Mouse (Mus musculus): Measurements from ENCODE around the gene Nfyb. TPM values are rescaled to one million over a fixed set of nuclear protein-coding genes. Genes with fewer than 3 reads are reported as not detected.

Gene Nfyb
- total and polyA plus RNA-seq, 3 experiments: 24.0 to 39.6 (median 26.6) TPM

DNA sequence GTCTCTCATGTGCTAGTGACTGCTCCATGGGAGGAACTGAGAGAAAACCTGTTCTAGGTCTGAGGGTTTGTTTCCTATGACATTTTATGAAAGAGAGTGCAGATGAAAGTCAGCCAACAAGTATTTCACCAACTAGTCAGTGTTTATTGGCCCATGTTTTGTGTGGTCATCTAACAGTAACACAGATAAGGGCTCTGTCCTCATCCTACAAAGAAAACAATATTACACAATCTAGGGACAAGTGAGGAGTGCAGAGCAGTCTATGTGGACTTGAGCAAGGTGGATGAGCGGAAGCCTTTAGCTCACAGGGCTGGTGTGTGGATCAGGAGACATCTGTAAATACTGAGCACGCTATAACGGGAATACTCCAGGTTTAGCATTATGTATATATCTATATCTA, 5.1 kb downstream of the Nfyb start:
- no peaks in the 10 kb centered on the region for H3K27me3 ChIP-seq (replicated peaks)
- no peak overlapping the region for H3K27ac ChIP-seq (ENCODE audit: insufficient read depth, low read depth)
- peaks cover 6 to 37% of the 10 kb centered on the region in 2 experiments; a peak in 3 of 4 replicates for H3K4me1 ChIP-seq (ENCODE audit: control insufficient read depth in 1 of 2, insufficient read depth in 2 of 2)
- peaks cover 49% of the 10 kb centered on the region for H3K79me2 ChIP-seq (replicated peaks; ENCODE audit: control insufficient read depth, extremely low read depth, insufficient read depth, poor library complexity, severe bottlenecking)
- TF ChIP-seq POLR2AphosphoS2 (IDR thresholded peaks at IDR 0.05; ENCODE audit: low read depth, low read length) (no peak), CHD1 (IDR thresholded peaks at IDR 0.05; ENCODE audit: low read depth, low read length) (no peak), MAZ (IDR thresholded peaks at IDR 0.05; ENCODE audit: low read depth, low read length) (no peak), NELFE (IDR thresholded peaks at IDR 0.05; ENCODE audit: low read depth, low read length) (no peak), ZNF384 (IDR thresholded peaks at IDR 0.05; ENCODE audit: low read depth, low read length) (no peak), POLR2A (IDR thresholded peaks at IDR 0.05; ENCODE audit: low read depth, low read length) (no peak), E2F4 (IDR thresholded peaks at IDR 0.05; ENCODE audit: insufficient replicate concordance, low read depth, low read length) (no peak), GABPA (IDR thresholded peaks at IDR 0.05; ENCODE audit: insufficient replicate concordance, low read depth, low read length) (no peak), TCF12 (IDR thresholded peaks at IDR 0.05; ENCODE audit: low read depth, low read length) (no peak), CHD2 (IDR thresholded peaks at IDR 0.05; ENCODE audit: low read length) (no peak), MYC (IDR thresholded peaks at IDR 0.05; ENCODE audit: low read depth, low read length) (no peak), MAX (IDR thresholded peaks at IDR 0.05; ENCODE audit: low read length) (no peak), PAX5 (IDR thresholded peaks at IDR 0.05; ENCODE audit: low read length) (no peak), NRF1 (IDR thresholded peaks at IDR 0.05; ENCODE audit: low read depth, low read length) (no peak), ZMIZ1 (IDR thresholded peaks at IDR 0.05; ENCODE audit: low read depth, low read length) (no peak), EP300 (IDR thresholded peaks at IDR 0.05; ENCODE audit: low read length) (no peak)
- in situ Hi-C loops (cut with MboI; ENCODE audit: low pct_ligation_motif_present, low pct_unique_long_range_greater_than_20kb, low sequenced_read_pairs) (no loop called here), dilution Hi-C loops (cut with MboI; ENCODE audit: extremely low pct_ligation_motif_present, extremely low pct_unique_long_range_greater_than_20kb, low sequenced_read_pairs) (no loop called here)
- no peak overlapping the region for H3K4me3 ChIP-seq (replicated peaks in 1 of 3; ENCODE audit: low read depth in 2 of 3, low read length in 2 of 3, poor library complexity in 1 of 3)
- H3K9me3 ChIP-seq (replicated peaks; ENCODE audit: low read length): no peaks in the 10 kb centered on the region
- H3K9ac ChIP-seq (ENCODE audit: insufficient read depth, low read depth): no peak overlapping the region
- no peak for DNase-seq (ENCODE audit: extremely low read depth)
- peaks cover 64 to 75% of the 10 kb centered on the region in 2 experiments for H3K36me3 ChIP-seq (replicated peaks in 1 of 2; ENCODE audit: control insufficient read depth in 1 of 2, insufficient read depth in 1 of 2, low read length in 1 of 2)
- H3K4me2 ChIP-seq (ENCODE audit: insufficient read depth, low read depth, poor library complexity, severe bottlenecking): no peak overlapping the region

- no peak overlapping the region for H3K27ac ChIP-seq (ENCODE audit: insufficient read depth, low read depth)
- dilution Hi-C loops (cut with MboI; ENCODE audit: extremely low pct_ligation_motif_present, extremely low pct_unique_long_range_greater_than_20kb, low sequenced_read_pairs) (no loop called here), in situ Hi-C loops (cut with MboI; ENCODE audit: low pct_ligation_motif_present, low pct_unique_long_range_greater_than_20kb, low sequenced_read_pairs) (no loop called here)
- no peak overlapping the region for H3K4me2 ChIP-seq (ENCODE audit: insufficient read depth, low read depth, poor library complexity, severe bottlenecking)
- H3K36me3 ChIP-seq (replicated peaks in 1 of 2; ENCODE audit: control insufficient read depth in 1 of 2, insufficient read depth in 1 of 2, low read length in 1 of 2): peaks cover 69 to 80% of the 10 kb centered on the region in 2 experiments
- peaks cover 48% of the 10 kb centered on the region for H3K79me2 ChIP-seq (replicated peaks; ENCODE audit: control insufficient read depth, extremely low read depth, insufficient read depth, poor library complexity, severe bottlenecking)
- no peaks in the 10 kb centered on the region for H3K27me3 ChIP-seq (replicated peaks)
- no peak overlapping the region for H3K4me3 ChIP-seq (replicated peaks in 1 of 3; ENCODE audit: low read depth in 2 of 3, low read length in 2 of 3, poor library complexity in 1 of 3)
- peaks cover 6 to 37% of the 10 kb centered on the region in 2 experiments; a peak in 3 of 4 replicates for H3K4me1 ChIP-seq (ENCODE audit: control insufficient read depth in 1 of 2, insufficient read depth in 2 of 2)
- no peaks in the 10 kb centered on the region for H3K9me3 ChIP-seq (replicated peaks; ENCODE audit: low read length)
- DNase-seq (ENCODE audit: extremely low read depth): no peak
- no peak for TF ChIP-seq POLR2AphosphoS2 (IDR thresholded peaks at IDR 0.05; ENCODE audit: low read depth, low read length)
- no peak for TF ChIP-seq CHD1 (IDR thresholded peaks at IDR 0.05; ENCODE audit: low read depth, low read length)
- TF ChIP-seq NELFE (IDR thresholded peaks at IDR 0.05; ENCODE audit: low read depth, low read length): no peak
- no peak for TF ChIP-seq ZMIZ1 (IDR thresholded peaks at IDR 0.05; ENCODE audit: low read depth, low read length)
- no peak for TF ChIP-seq USF2 (conservative IDR thresholded peaks at IDR 0.05; ENCODE audit: low read depth, low read length)
- no peak overlapping the region for H3K9ac ChIP-seq (ENCODE audit: insufficient read depth, low read depth)
Observed at GRCm38 (mm10) chr10:82758368-82758767, 5.6 kb downstream of the Nfyb start.

Measured in CH12.LX (cell line).